Mouse (Mus musculus) neural tube, embryonic 11.5 days (tissue): ENCODE results near the gene Rara. TPM values are rescaled to one million over a fixed set of nuclear protein-coding genes. Genes with fewer than 3 reads are reported as not detected.

Experiments
- ATAC-seq: fragments of 200-750 bp; cut with Nextera tagmentation; 2 replicates; pipeline ENCODE4 v1.8.0; 2017; ENCODE audit warnings: moderate number of reproducible peaks, mild to moderate bottlenecking, moderate TSS enrichment, moderate library complexity; ENCODE audit not compliant: insufficient read depth, low FRiP score, low TSS enrichment
- DNase-seq: peaks from one replicate; pipeline ENCODE4 v3.0.0-alpha.2; 2015; ENCODE audit warnings: low spot score
- H3K27ac ChIP-seq: fragments of 300-500 bp; sonication (generic); 2 replicates; pipeline ENCODE4 v1.5.1; 2014; ENCODE audit warnings: low read depth, mild to moderate bottlenecking, low read length
- H3K27me3 ChIP-seq: fragments of 300-500 bp; sonication (generic); 2 replicates; pipeline ENCODE4 v1.6.1; 2014; ENCODE audit warnings: mild to moderate bottlenecking, low read length, mixed read lengths; ENCODE audit not compliant: control insufficient read depth, insufficient read depth
- H3K36me3 ChIP-seq: fragments of 300-500 bp; sonication (generic); 2 replicates; pipeline ENCODE4 v1.6.1; 2014; ENCODE audit warnings: mild to moderate bottlenecking, low read length, moderate library complexity, mixed read lengths; ENCODE audit not compliant: control insufficient read depth, insufficient read depth
- H3K4me1 ChIP-seq: fragments of 300-500 bp; sonication (generic); 2 replicates; pipeline ENCODE4 v1.6.1; 2014; ENCODE audit warnings: low read length, mixed read lengths; ENCODE audit not compliant: control insufficient read depth, insufficient read depth
- H3K4me2 ChIP-seq: fragments of 300-500 bp; sonication (generic); 2 replicates; pipeline ENCODE4 v1.6.1; 2014; ENCODE audit warnings: low read depth, mild to moderate bottlenecking, moderate library complexity
- H3K4me3 ChIP-seq: fragments of 300-500 bp; sonication (generic); 2 replicates; pipeline ENCODE4 v1.5.1; 2014; ENCODE audit warnings: low read depth, low read length
- H3K9ac ChIP-seq: fragments of 300-500 bp; sonication (generic); 2 replicates; pipeline ENCODE4 v1.6.1; 2014; ENCODE audit warnings: mild to moderate bottlenecking, low read length
- H3K9me3 ChIP-seq: fragments of 300-500 bp; sonication (generic); 2 replicates; pipeline ENCODE4 v1.6.1; 2016; ENCODE audit warnings: low read length; ENCODE audit not compliant: control insufficient read depth
- WGBS: fragments of 180-500 bp; shearing (Covaris S2); extraction: QIAGEN DNeasy Blood & Tissue Kit; methylation state at CpG from one replicate; pipeline ENCODE4 v1.1.7; 2014; 5-methylcytosine and 5-hydroxymethylcytosine counted together
- polyA plus RNA-seq: library from polyadenylated mRNA; unstranded; fragments of >200 nt; fragmentation: Nextera tagmentation; extraction: Ambion mirVana; gene quantifications from 2 replicates; pipeline ENCODE4 v1.2.1, GENCODE M21; 2014

The Rara gene
- polyA plus RNA-seq, 1 experiment from 2014 or later, result 73.2 TPM

- peak; percentile 60 for DNase-seq
These were observed 43.9 kb downstream of the Rara start for GRCm38 (mm10) chr11:98971316-98972031.

GRCm38 (mm10) chr11:98972215-98972614, 44.6 kb downstream of the Rara start:
- 58% methylated on average over 9 of the region's 9 CpGs for WGBS
- H3K4me3 ChIP-seq, result no peak overlapping the region
- H3K9me3 ChIP-seq, result no peaks in the 10 kb centered on the region
- peak; percentile 81 for DNase-seq
- no peak overlapping the region for H3K9ac ChIP-seq
- H3K27me3 ChIP-seq, result no peaks in the 10 kb centered on the region
- peaks cover 30% of the 10 kb centered on the region for H3K36me3 ChIP-seq
- H3K4me2 ChIP-seq, result no peak overlapping the region
- H3K4me1 ChIP-seq, result peaks cover 37% of the 10 kb centered on the region
- ATAC-seq, result no peak
- no peak overlapping the region for H3K27ac ChIP-seq

More at GRCm38 (mm10) chr11:98971316-98972031, 43.9 kb downstream of the Rara start:
- Histone ChIP-seq H3K4me3 (no peak overlapping the region), H3K4me1 (peaks cover 44% of the 10 kb centered on the region), H3K4me2 (peak overlapping the region; percentile 98), H3K27me3 (no peaks in the 10 kb centered on the region), H3K9ac (peak overlapping the region; percentile 58; the same call in 1 of the 2 replicates), H3K36me3 (peaks cover 30% of the 10 kb centered on the region), H3K9me3 (no peaks in the 10 kb centered on the region), H3K27ac (peak overlapping the region; percentile 96)
- 72% methylated on average over 23 of the region's 23 CpGs for WGBS
- ATAC-seq, result no peak

DNA sequence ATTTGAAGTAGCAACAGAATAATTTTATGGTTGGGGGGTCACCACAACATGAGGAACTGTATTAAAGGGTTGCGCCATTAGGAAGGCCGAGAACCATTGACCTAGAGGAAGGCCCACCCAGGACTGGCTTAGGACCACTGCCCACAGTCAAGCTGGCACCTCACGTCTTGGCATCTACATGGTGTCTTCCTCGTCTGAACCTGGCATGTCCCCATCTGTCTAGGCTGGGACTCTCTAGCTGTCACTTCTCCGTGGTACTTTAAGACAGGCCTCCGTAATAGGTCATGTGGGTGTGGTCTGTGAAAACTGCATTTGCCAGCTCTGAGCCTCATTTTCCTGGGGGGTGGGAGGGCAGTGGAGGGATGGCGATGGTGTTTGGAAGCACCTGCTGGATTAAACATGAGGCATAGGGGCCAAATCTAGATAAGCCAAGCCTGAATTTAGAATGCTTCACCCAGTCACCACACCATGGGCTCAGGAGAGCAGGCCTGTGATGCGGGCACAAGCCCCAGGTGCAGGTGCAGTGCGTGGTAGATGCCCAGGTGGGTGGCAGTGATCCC, 45.3 kb downstream of the Rara start:
- DNase-seq, result no peak
- H3K27ac ChIP-seq, result no peak overlapping the region

GRCm38 (mm10) chr11:98973584-98973983, 46.0 kb downstream of the Rara start:
- Histone ChIP-seq H3K27ac (no peak overlapping the region), H3K36me3 (peaks cover 30% of the 10 kb centered on the region), H3K9me3 (no peaks in the 10 kb centered on the region), H3K4me2 (no peak overlapping the region), H3K4me3 (no peak overlapping the region), H3K27me3 (no peaks in the 10 kb centered on the region), H3K9ac (no peak overlapping the region), H3K4me1 (peaks cover 24% of the 10 kb centered on the region)
- DNase-seq, result no peak
- no peak for ATAC-seq
- WGBS, result 89% methylated on average over 14 of the region's 14 CpGs

More for the DNA sequence above, 45.3 kb downstream of the Rara start:
- Histone ChIP-seq H3K4me1 (peaks cover 30% of the 10 kb centered on the region), H3K4me2 (no peak overlapping the region), H3K4me3 (no peak overlapping the region), H3K9me3 (no peaks in the 10 kb centered on the region), H3K36me3 (peaks cover 30% of the 10 kb centered on the region), H3K9ac (no peak overlapping the region), H3K27me3 (no peaks in the 10 kb centered on the region)
- no peak for ATAC-seq
- 92% methylated on average over 9 of the region's 9 CpGs for WGBS

GRCm38 (mm10) chr11:98974213-98974612, 46.6 kb downstream of the Rara start:
- 76% methylated on average over 6 of the region's 6 CpGs for WGBS
- H3K27ac ChIP-seq, result no peak overlapping the region
- H3K27me3 ChIP-seq, result no peaks in the 10 kb centered on the region
- no peak for ATAC-seq
- no peak overlapping the region for H3K4me3 ChIP-seq
- H3K4me2 ChIP-seq, result no peak overlapping the region
- H3K4me1 ChIP-seq, result peaks cover 24% of the 10 kb centered on the region
- H3K9me3 ChIP-seq, result no peaks in the 10 kb centered on the region
- DNase-seq, result no peak
- H3K36me3 ChIP-seq, result peaks cover 30% of the 10 kb centered on the region
- no peak overlapping the region for H3K9ac ChIP-seq

DNA sequence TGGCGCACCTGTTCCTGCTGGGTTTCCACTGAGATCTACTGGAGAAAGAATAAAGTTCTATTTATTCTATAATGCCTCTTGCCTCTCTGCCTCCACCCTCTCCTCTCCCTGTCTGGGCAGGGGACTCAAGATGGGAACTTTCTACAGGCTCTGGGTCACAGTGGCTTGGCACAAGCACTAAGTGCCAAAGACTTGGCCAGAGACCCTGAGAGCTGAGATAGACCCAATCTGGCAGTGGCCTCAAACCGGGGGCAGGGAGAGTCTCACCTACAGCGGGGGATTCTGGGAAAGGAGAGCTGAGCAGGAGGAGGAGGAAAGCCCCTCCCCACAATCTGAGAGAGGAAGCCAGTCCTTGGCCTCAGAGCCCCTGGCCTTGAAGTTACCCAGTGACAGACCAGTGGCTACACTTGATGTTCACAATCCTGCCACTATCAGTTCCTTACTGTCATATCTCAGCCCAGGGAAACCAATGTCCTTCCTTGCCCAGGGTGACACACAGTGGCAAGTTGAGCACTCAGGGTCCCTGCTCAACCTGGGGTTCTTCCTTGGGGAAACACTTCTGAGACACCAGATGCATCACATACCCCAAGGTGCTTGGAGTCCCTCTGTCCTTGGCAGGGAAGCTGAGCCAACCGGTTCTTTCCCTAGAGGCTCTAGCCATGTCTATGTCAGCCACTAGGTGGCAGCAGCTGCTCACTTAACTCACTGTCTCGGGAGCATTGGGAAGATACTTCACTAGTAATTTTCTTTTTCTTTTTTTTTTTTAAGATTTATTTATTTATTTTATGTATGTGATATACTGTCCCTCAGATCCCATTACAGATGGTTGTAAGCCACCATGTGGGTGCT, 47.5 kb downstream of the Rara start:
- no peaks in the 10 kb centered on the region for H3K9me3 ChIP-seq
- H3K27me3 ChIP-seq, result no peaks in the 10 kb centered on the region
- peaks cover 16% of the 10 kb centered on the region for H3K4me1 ChIP-seq
- 0 out of 2 replicates have a peak overlapping the region, but pooled peaks have one; percentile 6 for H3K27ac ChIP-seq
- DNase-seq, result peak; percentile 78
- WGBS, result 52% methylated on average over 5 of the region's 5 CpGs
- no peak overlapping the region; the same call in 1 of the 2 replicates for H3K4me3 ChIP-seq
- H3K36me3 ChIP-seq, result peaks cover 27% of the 10 kb centered on the region
- H3K9ac ChIP-seq, result no peak overlapping the region
- ATAC-seq, result no peak
- no peak overlapping the region for H3K4me2 ChIP-seq

GRCm38 (mm10) chr11:98978526-98979148, 51.0 kb downstream of the Rara start:
- H3K9me3 ChIP-seq, result no peaks in the 10 kb centered on the region
- H3K4me3 ChIP-seq, result no peak overlapping the region
- peaks cover 3% of the 10 kb centered on the region; the same call in 1 of the 2 replicates for H3K27me3 ChIP-seq
- H3K36me3 ChIP-seq, result peaks cover 4% of the 10 kb centered on the region; the same call in 1 of the 2 replicates
- DNase-seq, result no peak
- H3K9ac ChIP-seq, result peak overlapping the region; percentile 7; the same call in 1 of the 2 replicates
- 54% methylated on average over 15 of the region's 15 CpGs for WGBS
- no peak overlapping the region for H3K27ac ChIP-seq
- ATAC-seq, result no peak
- no peak overlapping the region for H3K4me2 ChIP-seq
- peaks cover 6% of the 10 kb centered on the region for H3K4me1 ChIP-seq

GRCm38 (mm10) chr11:98979356-98979755, 51.7 kb downstream of the Rara start:
- H3K27me3 ChIP-seq, result peaks cover 3% of the 10 kb centered on the region; the same call in 1 of the 2 replicates
- no peak overlapping the region for H3K4me3 ChIP-seq
- WGBS, result 85% methylated on average over 4 of the region's 5 CpGs
- no peak for DNase-seq
- ATAC-seq, result no peak
- H3K4me2 ChIP-seq, result no peak overlapping the region
- peaks cover 6% of the 10 kb centered on the region for H3K4me1 ChIP-seq
- no peak overlapping the region for H3K9ac ChIP-seq
- no peaks in the 10 kb centered on the region for H3K9me3 ChIP-seq
- H3K36me3 ChIP-seq, result no peaks in the 10 kb centered on the region
- H3K27ac ChIP-seq, result no peak overlapping the region
